Mouse (Mus musculus) liver, postnatal 0 days (tissue): ENCODE results near the gene Rps5.

Experiments
- CTCF ChIP-seq: sonication (generic); IDR thresholded peaks from 2 replicates; pipeline ENCODE4 v1.5.1; 2016; ENCODE audit warnings: antibody characterized with exemption, low read depth
- EP300 ChIP-seq: IDR thresholded peaks from 2 replicates; pipeline ENCODE4 v1.6.1; 2016; ENCODE audit warnings: antibody characterized with exemption, low read depth, mild to moderate bottlenecking

GRCm38 (mm10) chr7:12927191-12927680 is 5.1 kb downstream of the Rps5 start, which contains the start of gene Rnf225:
- TF ChIP-seq CTCF (no peak), EP300 (no peak)
